Mouse (Mus musculus) thymus, adult 18-20 months (tissue): ENCODE results near the gene Fxyd1.
A peak's percentile ranks its signal among the peaks of the same experiment; 100 is the strongest.

Source experiments
- DNase-seq, 2 experiments: peaks; one replicate each; pipeline ENCODE4 v3.0.0; 2022; ENCODE audit warnings: mixed read lengths in 2 of 2

Fxyd1 gene

DNA sequence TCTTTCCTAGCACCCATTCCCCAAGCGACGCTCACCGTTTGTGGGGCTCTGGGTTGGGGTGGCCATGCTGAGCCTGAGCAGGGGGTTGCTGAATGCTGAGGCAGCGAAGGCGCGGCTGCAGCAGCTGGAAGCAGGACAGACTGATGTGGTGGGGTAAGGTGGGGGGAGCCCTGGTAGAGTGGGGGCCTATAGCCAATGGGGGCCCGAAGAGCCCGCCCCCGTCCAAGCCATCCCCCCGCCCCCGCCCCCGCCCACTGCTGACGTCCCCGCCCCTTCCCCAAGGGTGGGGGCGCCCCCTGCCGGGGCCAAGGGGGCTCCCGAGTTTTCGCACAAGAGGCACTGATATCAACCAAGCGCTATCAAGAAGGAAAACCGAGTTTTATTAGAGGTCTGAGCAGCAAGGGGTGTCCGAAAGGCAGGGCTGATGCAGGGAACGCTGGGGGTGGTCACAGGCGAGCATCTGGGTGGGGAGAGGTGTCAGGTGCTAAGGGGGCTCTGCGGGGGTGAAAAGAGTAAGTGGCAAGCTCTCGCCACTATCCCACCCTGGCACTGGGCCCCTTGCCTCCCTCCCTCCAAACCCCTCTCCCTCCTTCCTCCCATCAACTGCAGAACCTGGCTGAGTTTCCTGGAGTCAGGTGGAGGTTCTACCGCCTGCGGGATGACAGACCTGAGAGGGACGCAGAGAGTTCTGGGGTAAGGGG lies 5.5 kb downstream of the Fxyd1 start, which contains the start of gene Fxyd7:
Gene Fxyd7, minus strand, starts transcription at position 147 of the 701 bp plus-strand sequence.
- DNase-seq: no peak

GRCm38 (mm10) chr7:31050921-31051320 lies 6.1 kb downstream of the Fxyd1 start:
- DNase-seq: no peak

GRCm38 (mm10) chr7:31050487-31050886 lies 6.5 kb downstream of the Fxyd1 start:
- DNase-seq: no peak

DNA sequence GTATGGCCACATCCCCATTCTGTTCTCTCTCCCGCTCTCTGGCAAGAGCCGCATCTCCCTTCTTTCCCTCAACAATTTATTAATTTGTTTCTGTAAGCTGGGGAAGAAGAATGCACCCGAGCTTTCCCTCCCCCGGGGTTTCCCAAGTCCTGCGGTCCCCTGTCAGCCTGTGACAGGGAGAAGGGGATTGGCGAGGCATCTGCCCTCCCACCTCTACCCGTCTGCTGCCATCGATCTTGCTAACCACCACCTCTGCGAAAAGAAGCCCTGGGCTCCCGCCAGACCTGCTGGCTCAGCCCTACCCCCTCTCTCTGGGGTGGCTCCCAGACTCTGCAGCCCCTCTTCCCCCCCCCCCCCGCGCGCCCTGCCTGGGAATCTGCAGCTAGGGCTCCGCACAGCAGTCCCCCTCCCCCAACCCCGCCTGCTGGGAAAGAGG lies 7.1 kb downstream of the Fxyd1 start:
- DNase-seq: no peak

DNA sequence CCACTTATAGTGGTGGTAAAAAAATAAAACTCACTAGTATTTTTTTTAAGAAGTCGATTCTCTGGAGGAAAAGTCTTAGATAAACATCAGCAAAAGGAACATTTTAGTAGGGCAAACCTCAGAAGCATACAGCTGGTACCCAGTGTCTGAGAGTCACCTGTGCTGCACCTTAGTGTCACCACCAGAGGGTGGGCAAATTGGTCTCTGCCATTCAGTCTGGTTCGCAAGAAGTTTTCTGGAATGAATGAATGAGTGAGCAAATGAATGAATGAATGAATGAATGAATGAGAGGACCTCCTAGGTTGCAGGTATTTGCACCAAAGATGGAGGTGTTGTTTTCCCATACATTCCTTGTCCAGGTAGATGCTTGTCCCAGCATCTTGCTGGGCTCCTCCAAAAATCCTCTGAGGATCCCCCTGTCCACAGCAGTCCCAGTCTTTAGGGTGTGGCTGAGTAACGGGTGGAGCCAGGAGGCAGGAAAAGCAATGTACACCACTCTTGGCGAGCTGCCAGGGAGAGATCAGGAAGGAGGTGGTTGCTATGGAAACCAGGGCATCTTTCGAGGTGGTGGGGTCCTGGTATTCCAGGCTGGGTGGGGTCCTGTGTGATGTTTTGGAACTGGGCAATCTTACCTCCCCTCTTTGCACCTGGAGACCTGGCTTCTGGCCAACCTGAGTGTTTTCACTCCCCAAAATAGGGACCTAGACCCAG lies 7.7 kb downstream of the Fxyd1 start:
- no peak for DNase-seq

GRCm38 (mm10) chr7:31042431-31042910 lies 14.5 kb downstream of the Fxyd1 start, which contains the start of gene Fxyd5:
TSS of gene Fxyd5 (minus strand) at chr7:31042481.
- DNase-seq: no peak

DNA sequence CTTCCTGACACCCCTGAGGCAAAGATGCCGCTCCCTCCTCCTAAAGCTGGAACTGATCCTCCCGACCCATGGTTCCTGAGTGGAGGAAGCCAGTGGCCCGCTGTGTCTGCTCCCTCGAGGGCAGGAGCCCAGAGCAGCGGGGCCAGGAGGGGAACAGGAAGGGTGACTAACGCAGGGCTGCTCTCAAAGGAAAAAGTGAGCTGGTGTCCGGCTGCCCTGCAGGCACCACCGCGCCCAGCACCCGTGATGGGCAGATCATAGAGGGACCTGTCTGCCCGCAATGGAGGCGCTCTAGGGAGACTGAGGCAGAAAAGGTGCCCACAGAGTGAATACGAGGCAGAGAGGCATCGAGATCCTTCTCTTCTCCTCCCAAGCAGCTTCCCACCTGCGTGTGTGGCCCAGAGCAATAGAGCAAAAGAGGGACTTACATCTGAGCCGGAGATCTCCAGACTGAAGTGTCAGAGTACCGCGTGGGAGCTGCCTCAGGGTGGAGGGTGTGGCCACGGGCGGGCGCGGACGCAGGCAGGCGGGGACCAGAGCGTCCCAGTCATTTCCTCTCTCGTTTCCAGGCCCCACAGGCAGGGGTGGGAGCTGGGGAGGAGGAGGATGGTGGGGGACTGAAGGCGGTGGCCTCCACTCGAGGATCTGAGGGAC lies 15.2 kb downstream of the Fxyd1 start:
- peak; percentile 63 to 74 for DNase-seq

DNA sequence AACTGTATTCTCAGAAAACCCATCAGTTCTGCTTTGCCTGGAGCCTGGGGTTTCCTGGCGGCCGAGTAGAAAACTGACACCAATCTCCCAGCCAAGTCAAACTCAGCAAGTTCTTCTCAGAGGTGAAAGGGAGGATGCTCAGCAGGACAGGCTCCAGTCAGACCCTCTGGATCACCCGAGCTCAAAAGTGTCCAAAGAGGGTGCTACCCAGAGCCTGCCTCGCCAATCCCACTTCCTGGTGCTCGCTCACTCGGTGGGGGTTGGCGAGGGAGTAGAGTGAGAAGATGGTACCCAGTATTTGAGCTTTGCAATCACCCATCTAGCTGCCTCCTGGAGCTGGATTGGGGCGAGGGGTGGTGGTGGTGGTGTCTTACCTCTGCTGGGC lies 16.0 kb downstream of the Fxyd1 start:
- no peak for DNase-seq

GRCm38 (mm10) chr7:31040281-31041022 lies 16.5 kb downstream of the Fxyd1 start:
- DNase-seq: peak; percentile 48 to 64

DNA sequence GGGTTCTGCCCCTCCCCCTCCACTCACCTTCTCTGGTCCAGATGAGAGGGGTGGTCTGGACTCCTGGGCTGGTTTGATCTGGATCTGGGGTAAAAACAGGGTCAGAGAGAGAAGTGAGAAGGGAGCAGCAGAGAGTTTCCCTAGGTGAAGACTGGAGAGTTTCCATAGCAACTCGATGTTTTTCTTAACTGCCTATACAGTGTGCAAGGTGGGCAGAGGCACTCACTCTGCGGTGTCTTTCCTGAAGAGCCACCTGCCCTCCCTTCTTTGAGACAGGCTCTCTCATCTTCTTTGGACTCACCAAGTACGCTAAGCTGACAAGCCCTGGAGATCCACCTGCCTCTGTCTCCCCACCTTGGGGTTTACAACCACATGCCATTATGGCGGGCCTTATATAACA lies 18.0 kb downstream of the Fxyd1 start:
- no peak for DNase-seq

- DNase-seq: peak in 1 of 2 experiments; percentile 61
Measured at GRCm38 (mm10) chr7:31037675-31038074, 19.3 kb downstream of the Fxyd1 start.

DNA sequence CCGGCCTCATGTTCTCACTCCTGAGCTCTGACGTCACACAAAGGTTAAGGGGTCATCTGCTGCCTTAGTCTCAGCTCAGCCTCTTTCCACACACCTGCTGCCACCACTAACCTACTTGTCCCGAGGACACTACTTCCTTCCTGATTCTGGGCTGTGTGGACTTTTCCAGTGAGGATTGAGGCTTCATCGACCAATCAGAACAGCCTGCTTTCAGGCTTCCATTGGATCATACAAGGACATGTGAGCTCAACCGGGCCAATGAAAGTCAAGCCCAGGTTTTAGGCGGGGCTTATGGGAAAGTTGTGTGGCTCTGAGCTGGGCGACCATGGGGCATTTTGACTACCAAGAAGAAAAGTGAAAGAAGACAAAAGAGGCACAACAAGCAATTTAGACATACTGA lies 20.1 kb downstream of the Fxyd1 start:
- DNase-seq: no peak

DNA sequence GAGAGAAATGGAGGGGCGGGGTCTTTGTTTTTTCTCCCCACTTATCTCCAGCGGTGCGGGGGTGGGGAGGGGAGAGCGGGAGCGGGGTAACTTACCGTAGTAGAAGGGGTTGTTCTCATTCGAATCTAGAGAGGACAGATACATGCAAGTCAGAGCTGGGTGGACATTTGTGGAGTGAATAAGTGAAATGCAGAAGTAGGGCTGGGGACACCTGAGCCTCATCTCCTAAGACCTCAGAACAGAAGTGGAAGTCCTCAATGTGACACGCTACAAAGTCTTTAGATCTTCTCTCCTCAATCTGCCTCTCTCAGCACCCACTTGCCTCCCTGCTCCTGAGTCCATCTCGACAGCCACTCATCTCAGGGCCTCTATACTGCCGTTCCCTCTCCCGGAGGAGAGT lies 21.7 kb downstream of the Fxyd1 start:
- no peak for DNase-seq

DNA sequence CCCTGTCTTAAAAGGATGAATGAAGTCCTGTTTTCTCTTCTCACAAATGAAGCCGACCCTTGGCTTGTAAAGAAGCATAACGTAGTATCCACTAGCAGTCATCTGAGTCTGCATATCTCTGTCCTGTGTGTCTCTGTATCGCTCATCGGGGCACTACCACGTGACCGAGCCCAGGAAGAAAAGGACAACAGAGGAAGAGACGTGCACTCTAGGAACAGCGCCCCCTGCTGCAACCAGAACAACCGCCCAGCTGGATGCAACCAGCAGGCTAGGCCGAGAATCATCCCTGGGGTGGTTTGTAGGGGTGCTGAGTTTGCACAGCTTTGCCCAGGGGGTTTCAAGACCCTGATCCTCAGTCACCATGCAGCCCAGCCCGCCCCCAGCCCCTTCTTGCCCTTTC lies 22.2 kb downstream of the Fxyd1 start:
- DNase-seq: no peak

- peak; percentile 58 to 79 for DNase-seq
Measured at GRCm38 (mm10) chr7:31033409-31034165, 23.4 kb downstream of the Fxyd1 start.

- no peak for DNase-seq
Measured at GRCm38 (mm10) chr7:31031731-31032130, 25.3 kb downstream of the Fxyd1 start.

GRCm38 (mm10) chr7:31030717-31031116 lies 26.3 kb downstream of the Fxyd1 start:
- DNase-seq: no peak

DNA sequence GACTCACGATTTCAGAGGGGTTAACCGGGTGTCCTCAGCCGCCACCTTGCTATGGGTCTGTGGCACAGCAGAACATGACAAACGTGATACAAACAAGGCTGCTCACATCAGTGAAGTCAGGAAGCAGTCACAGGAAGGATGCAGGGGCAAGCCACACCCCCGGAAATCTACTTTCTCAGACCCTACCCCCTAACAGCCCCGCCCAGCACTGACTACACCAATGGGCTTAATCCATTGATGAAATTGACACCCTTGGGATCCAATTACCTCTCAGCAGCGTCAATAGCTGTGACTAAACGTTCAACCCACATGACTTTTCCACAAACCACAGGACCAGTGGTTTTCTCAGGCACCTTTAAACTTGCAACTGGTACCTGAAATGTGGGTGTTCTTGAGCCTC lies 28.4 kb downstream of the Fxyd1 start:
- no peak for DNase-seq

- DNase-seq: no peak
Measured at GRCm38 (mm10) chr7:31017104-31017901, 39.7 kb downstream of the Fxyd1 start.

DNA sequence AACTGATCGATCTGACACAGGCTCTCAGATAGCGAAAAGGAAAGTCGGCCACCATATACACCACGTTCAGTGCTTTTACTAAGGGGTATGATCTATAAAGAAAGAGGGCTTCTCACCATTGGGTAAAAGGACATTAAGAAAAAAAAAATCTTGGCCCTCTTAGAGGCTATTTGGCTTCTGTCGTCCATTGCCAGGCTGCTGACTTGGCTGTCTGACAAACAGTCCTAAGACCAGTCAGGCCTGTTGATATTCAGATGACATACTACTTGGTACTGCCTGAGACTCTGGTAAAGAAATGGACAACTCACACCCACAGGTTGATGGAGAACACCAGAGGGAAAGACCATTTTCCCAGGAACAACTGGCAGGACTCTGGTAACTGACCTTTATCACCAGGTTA lies 44.0 kb downstream of the Fxyd1 start:
- DNase-seq: no peak

DNA sequence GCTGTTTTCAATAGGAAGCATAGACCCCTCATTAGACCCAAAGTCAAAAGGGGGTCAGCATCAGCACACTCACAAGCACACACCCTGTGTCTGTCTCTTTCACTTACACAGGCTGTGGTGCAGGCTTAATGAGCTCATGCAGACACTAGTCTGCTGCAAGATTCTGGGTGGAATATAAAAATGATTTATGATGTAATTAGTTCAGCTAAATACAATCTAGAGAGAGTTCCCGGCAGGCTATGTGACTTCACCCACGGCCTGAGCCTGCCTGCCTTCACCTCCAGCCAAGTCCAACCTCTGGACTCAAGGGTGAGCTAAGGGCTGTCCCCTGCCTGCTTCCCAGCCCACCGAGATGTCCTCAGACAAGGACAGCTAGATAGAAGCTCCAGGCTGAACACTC lies 48.1 kb downstream of the Fxyd1 start:
- DNase-seq: no peak
